Mouse (Mus musculus) telencephalon, adult 2 months (tissue): ENCODE measurements at regions not wholly inside any gene's neighbourhood (a gene's known extent, or its start where the extent isn't known, plus 50 kb on each side); places are given as distances from the start of the nearest gene placed in this dataset.
A peak's percentile ranks its signal among the peaks of the same experiment; 100 is the strongest.

ENCODE experiments used
- DNase-seq: peaks from one replicate; pipeline ENCODE4 v3.0.0-alpha.2; 2011; ENCODE audit warnings: low read depth, low spot score

GRCm38 (mm10) chrX:40814395-40814794 is 586.3 kb upstream of the Gria3 start:
- peak; percentile 21 for DNase-seq
